Mouse (Mus musculus) E14TG2a.4 (cell line): Measurements from ENCODE around the gene Tmem9.

Experiments used
- CTCF ChIP-seq: conservative IDR thresholded peaks from 2 replicates; pipeline ENCODE4 v1.5.1; 2014; ENCODE audit warnings: low read length
- NANOG ChIP-seq: IDR thresholded peaks from 2 replicates; pipeline ENCODE4 v1.6.1; 2014; ENCODE audit warnings: borderline replicate concordance, low read length, mixed read lengths
- POU5F1 ChIP-seq: IDR thresholded peaks from 2 replicates; pipeline ENCODE4 v1.6.1; 2014; ENCODE audit warnings: low read length, borderline replicate concordance

GRCm38 (mm10) chr1:136038746-136039538 is 31.0 kb downstream of the Tmem9 start:
- TF ChIP-seq CTCF (no peak), NANOG (no peak), POU5F1 (no peak)
